Mouse (Mus musculus): ENCODE results near the gene Hipk2.

Hipk2 gene

DNA sequence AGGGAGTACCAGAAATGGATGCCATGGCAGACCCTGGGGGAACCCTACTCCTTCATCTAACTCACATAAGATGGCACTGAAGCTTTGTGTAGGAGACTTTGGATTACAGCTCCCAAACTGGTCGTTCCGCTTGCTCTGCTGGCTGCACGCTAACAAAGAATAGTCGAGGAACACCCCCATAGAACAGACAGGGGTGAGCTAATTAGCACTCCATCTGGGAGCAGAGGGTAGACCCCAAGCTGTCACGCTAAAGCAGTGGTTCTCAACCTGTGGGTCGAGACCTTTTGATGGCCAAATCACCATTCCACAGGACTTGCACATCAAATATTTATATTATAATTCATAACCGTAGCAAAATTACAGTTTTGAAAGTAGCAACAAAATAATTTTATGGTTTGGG, 114.0 kb downstream of the Hipk2 start:
- Histone ChIP-seq H3K27me3 (ENCODE audit: insufficient read depth, low read length) (no peaks in the 10 kb centered on the region), H3K4me3 (replicated peaks; ENCODE audit: low read length) (no peak overlapping the region), H3K9me3 (ENCODE audit: low read length) (no peaks in the 10 kb centered on the region), H3K4me1 (replicated peaks; ENCODE audit: low read depth, low read length) (no peaks in the 10 kb centered on the region), H3K36me3 (ENCODE audit: insufficient read depth, low read length) (no peaks in the 10 kb centered on the region)
- no peak for TF ChIP-seq CTCF (conservative IDR thresholded peaks at IDR 0.05; ENCODE audit: low read length)
- TF ChIP-seq NANOG (IDR thresholded peaks at IDR 0.05; ENCODE audit: borderline replicate concordance, low read length) = no peak
- no peak for TF ChIP-seq POU5F1 (IDR thresholded peaks at IDR 0.05; ENCODE audit: borderline replicate concordance, low read length)

DNA sequence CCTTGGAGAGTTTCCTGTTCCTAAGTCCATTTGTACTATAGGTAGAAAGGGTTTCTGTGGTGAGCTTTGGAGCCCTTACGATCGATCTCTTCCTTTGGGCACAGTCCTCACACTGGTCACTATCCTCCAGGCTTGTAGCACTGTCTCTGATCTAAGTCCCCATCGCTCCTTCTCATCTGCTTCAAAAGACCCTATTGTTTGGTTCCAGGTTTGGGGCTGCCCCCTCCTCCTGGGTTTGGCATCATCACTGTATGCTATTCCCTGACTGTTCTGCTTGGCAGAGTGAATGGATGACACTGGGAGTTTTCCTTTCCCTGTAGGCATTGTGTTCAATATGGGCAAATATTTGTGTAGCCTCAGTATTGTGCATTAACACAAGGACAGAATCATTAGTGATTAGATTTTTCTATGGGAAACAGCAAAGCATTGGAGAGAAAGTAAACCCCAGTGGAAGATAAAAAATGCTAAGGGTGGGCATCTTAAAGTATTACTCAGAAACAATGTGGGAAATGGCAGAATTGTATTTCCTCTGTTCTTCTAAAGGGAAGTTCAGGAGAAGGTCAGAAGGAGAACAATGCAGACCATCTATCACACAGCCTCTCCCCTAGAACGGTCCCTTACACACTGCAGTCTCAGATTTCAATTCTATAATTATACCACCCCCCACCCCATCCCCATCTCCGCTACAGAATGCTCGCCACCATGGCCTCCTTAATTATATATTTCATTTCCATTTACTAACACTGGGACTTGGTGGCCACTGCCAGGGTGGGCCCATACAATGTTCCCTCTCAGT, 114.9 kb downstream of the Hipk2 start:
- no peak for TF ChIP-seq POU5F1 (IDR thresholded peaks at IDR 0.05; ENCODE audit: borderline replicate concordance, low read length)
- no peak for TF ChIP-seq NANOG (IDR thresholded peaks at IDR 0.05; ENCODE audit: borderline replicate concordance, low read length)
- no peak for TF ChIP-seq CTCF (conservative IDR thresholded peaks at IDR 0.05; ENCODE audit: low read length)
- no peak overlapping the region for H3K4me3 ChIP-seq (replicated peaks; ENCODE audit: low read length)
- no peaks in the 10 kb centered on the region for H3K27me3 ChIP-seq (ENCODE audit: insufficient read depth, low read length)
- no peaks in the 10 kb centered on the region for H3K36me3 ChIP-seq (ENCODE audit: insufficient read depth, low read length)
- H3K4me1 ChIP-seq (replicated peaks; ENCODE audit: low read depth, low read length) = no peaks in the 10 kb centered on the region
- H3K9me3 ChIP-seq (ENCODE audit: low read length) = no peaks in the 10 kb centered on the region

DNA sequence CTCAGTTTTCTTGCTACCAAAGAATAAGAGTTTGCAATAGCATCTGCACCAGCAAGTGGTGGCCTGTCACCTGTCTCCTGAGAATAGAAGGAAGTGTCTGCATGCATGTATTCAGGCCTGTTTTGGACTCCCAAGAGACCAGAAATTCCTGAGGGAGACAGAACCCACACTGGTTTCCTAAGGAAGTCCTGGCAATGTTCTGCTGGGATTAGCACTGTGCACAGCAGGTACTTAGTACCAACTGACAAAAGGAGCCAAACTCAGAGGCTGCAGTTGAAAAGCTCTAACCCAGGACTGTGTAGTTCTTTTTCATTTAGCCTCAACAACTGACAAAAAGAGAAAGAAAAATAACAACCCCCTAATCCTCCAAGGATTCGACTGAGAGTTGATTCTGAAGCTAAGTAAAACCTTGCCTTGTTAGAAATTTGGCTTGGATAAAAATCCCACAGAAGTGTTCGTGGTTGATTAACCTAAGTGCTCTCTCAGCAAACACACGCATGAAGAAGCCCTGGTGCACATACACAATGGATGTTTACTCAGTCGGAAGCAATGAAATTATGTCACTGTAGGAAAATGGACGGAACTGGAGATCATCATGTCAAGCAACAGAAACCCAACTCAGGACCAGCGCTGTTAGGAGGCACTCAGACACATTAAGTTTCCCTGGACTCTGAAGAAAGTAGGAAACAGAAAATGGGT, 115.9 kb downstream of the Hipk2 start:
- Histone ChIP-seq H3K4me3 (replicated peaks; ENCODE audit: low read length) (no peak overlapping the region), H3K9me3 (ENCODE audit: low read length) (no peaks in the 10 kb centered on the region), H3K4me1 (replicated peaks; ENCODE audit: low read depth, low read length) (no peaks in the 10 kb centered on the region), H3K36me3 (ENCODE audit: insufficient read depth, low read length) (no peaks in the 10 kb centered on the region), H3K27me3 (ENCODE audit: insufficient read depth, low read length) (no peaks in the 10 kb centered on the region)
- TF ChIP-seq POU5F1 (IDR thresholded peaks at IDR 0.05; ENCODE audit: borderline replicate concordance, low read length) = no peak
- no peak for TF ChIP-seq NANOG (IDR thresholded peaks at IDR 0.05; ENCODE audit: borderline replicate concordance, low read length)
- TF ChIP-seq CTCF (conservative IDR thresholded peaks at IDR 0.05; ENCODE audit: low read length) = no peak

DNA sequence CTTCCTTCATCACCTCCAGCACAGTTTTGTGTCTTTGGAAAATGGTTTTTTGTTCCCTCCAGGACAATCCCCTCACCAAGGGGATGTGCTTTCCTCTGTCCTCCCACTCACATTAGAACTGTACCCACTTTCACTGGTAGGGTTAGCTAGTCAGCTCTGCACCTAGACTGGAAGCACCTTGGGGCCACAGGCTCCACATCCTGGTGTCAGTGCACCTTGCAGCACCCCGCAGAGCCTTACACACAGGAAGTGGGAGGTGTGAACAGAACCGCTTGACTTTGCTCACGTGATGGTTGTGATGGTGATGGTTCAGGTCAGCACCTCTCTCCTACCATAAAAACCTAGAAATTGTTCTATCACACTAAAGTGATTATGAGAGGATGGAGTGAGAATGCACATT, 116.8 kb downstream of the Hipk2 start:
- Histone ChIP-seq H3K27me3 (ENCODE audit: insufficient read depth, low read length) (no peaks in the 10 kb centered on the region), H3K4me3 (replicated peaks; ENCODE audit: low read length) (no peak overlapping the region), H3K36me3 (ENCODE audit: insufficient read depth, low read length) (no peaks in the 10 kb centered on the region), H3K4me1 (replicated peaks; ENCODE audit: low read depth, low read length) (no peaks in the 10 kb centered on the region), H3K9me3 (ENCODE audit: low read length) (no peaks in the 10 kb centered on the region)
- TF ChIP-seq CTCF (conservative IDR thresholded peaks at IDR 0.05; ENCODE audit: low read length) = no peak
- TF ChIP-seq POU5F1 (IDR thresholded peaks at IDR 0.05; ENCODE audit: borderline replicate concordance, low read length) = no peak
- no peak for TF ChIP-seq NANOG (IDR thresholded peaks at IDR 0.05; ENCODE audit: borderline replicate concordance, low read length)

DNA sequence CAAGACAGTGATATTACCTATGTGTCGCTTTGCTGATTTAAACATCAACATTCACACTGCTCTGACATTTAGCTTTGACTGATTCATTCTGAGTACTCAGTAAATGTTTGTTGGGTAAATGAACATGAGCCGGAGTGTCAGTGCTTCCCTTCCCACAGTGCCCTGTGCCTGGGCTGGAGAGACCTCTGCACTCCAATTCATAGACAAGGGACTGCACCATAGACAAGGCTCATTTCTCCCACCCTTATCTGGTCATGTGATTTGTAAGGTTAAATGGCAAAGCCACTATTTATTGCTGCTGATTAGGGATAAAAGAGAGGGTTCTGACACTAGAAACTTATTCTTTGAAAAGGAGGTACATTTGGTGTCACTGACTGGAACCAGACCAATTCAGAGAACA, 118.4 kb downstream of the Hipk2 start:
- H3K4me1 ChIP-seq (replicated peaks; ENCODE audit: low read depth, low read length) = no peaks in the 10 kb centered on the region

DNA sequence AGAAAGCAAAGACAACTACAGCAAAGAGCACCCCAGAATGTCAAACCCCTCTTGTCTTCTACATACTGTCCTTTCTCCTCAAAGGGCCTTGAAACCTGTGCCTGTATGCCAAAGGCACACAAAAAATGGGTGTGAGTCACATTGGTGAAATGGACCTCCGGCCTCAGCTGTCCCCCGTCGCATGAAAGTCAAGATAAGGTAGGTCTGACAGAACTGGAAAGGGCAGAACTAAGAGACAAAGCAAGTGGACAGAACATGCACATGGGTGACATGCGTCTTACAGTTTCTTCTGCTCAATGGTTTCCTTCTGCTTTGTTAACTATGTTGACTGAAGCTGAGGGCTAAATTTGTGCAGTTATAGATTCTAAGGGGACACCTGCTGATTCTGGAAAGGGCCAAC, 119.0 kb downstream of the Hipk2 start:
- H3K36me3 ChIP-seq (ENCODE audit: insufficient read depth, low read length) = no peaks in the 10 kb centered on the region
- H3K4me3 ChIP-seq (replicated peaks; ENCODE audit: low read length) = no peak overlapping the region
- H3K9me3 ChIP-seq (ENCODE audit: low read length) = no peaks in the 10 kb centered on the region
- no peak for TF ChIP-seq CTCF (conservative IDR thresholded peaks at IDR 0.05; ENCODE audit: low read length)
- no peak for TF ChIP-seq NANOG (IDR thresholded peaks at IDR 0.05; ENCODE audit: borderline replicate concordance, low read length)
- H3K4me1 ChIP-seq (replicated peaks; ENCODE audit: low read depth, low read length) = no peaks in the 10 kb centered on the region
- no peaks in the 10 kb centered on the region for H3K27me3 ChIP-seq (ENCODE audit: insufficient read depth, low read length)

More for the DNA sequence above, 118.4 kb downstream of the Hipk2 start:
- TF ChIP-seq NANOG (IDR thresholded peaks at IDR 0.05; ENCODE audit: borderline replicate concordance, low read length) (no peak), CTCF (conservative IDR thresholded peaks at IDR 0.05; ENCODE audit: low read length) (no peak), POU5F1 (IDR thresholded peaks at IDR 0.05; ENCODE audit: borderline replicate concordance, low read length) (no peak)
- H3K9me3 ChIP-seq (ENCODE audit: low read length) = no peaks in the 10 kb centered on the region
- H3K27me3 ChIP-seq (ENCODE audit: insufficient read depth, low read length) = no peaks in the 10 kb centered on the region
- H3K4me3 ChIP-seq (replicated peaks; ENCODE audit: low read length) = no peak overlapping the region
- no peaks in the 10 kb centered on the region for H3K36me3 ChIP-seq (ENCODE audit: insufficient read depth, low read length)

DNA sequence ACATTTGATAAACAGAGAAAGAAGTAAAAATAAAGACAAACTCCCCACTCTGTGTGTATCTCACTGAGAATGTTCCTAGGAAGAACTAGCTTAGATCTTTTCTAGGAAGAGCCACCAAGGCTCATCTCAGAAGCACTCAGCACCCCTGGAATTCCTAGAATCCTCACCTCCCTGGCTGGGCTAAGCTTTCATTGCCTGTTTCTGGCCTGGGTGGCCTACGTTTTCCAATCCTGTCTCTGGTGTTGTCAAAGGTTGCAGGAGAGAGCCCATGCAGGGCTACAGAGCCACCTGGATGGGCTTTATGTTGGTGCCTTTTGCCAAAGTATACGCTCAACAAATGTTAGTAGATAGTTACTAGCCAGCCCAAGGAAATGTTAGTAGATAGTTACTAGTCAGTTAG, 120.0 kb downstream of the Hipk2 start:
- Histone ChIP-seq H3K27me3 (ENCODE audit: insufficient read depth, low read length) (no peaks in the 10 kb centered on the region), H3K9me3 (ENCODE audit: low read length) (no peaks in the 10 kb centered on the region), H3K36me3 (ENCODE audit: insufficient read depth, low read length) (no peaks in the 10 kb centered on the region), H3K4me3 (replicated peaks; ENCODE audit: low read length) (no peak overlapping the region), H3K4me1 (replicated peaks; ENCODE audit: low read depth, low read length) (no peaks in the 10 kb centered on the region)
- TF ChIP-seq POU5F1 (IDR thresholded peaks at IDR 0.05; ENCODE audit: borderline replicate concordance, low read length) (no peak), CTCF (conservative IDR thresholded peaks at IDR 0.05; ENCODE audit: low read length) (no peak), NANOG (IDR thresholded peaks at IDR 0.05; ENCODE audit: borderline replicate concordance, low read length) (no peak)

DNA sequence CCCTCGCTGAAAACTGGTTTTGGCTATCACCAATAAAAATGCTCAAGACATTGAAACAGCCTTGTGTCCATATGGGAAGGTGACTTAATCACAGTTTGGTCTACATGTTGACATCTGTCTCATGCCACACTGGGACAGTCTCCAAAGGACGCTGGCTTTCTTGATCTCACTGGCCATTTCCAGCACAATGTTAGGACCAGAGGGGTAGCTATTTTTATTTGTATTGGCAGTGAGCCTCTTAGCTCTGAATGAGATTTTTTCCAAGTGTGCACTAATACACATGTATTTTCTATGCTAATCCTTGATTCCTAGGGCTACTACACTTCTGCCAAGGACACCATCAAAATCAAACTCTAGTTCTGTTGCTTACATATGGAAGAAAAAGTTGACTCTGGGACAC, 120.8 kb downstream of the Hipk2 start:
- Histone ChIP-seq H3K4me3 (replicated peaks; ENCODE audit: low read length) (no peak overlapping the region), H3K9me3 (ENCODE audit: low read length) (no peaks in the 10 kb centered on the region)

More for the DNA sequence above, 120.8 kb downstream of the Hipk2 start:
- Histone ChIP-seq H3K27me3 (ENCODE audit: insufficient read depth, low read length) (no peaks in the 10 kb centered on the region), H3K36me3 (ENCODE audit: insufficient read depth, low read length) (no peaks in the 10 kb centered on the region), H3K4me1 (replicated peaks; ENCODE audit: low read depth, low read length) (no peaks in the 10 kb centered on the region)
- no peak for TF ChIP-seq POU5F1 (IDR thresholded peaks at IDR 0.05; ENCODE audit: borderline replicate concordance, low read length)
- no peak for TF ChIP-seq NANOG (IDR thresholded peaks at IDR 0.05; ENCODE audit: borderline replicate concordance, low read length)
- no peak for TF ChIP-seq CTCF (conservative IDR thresholded peaks at IDR 0.05; ENCODE audit: low read length)
